Mouse (Mus musculus) CH12.LX (cell line): Measurements from ENCODE around the gene Fxyd3. TPM values are rescaled to one million over a fixed set of nuclear protein-coding genes. Genes with fewer than 3 reads are reported as not detected.

ENCODE experiments used
- DNase-seq: peaks from one replicate; pipeline ENCODE4 v3.0.0-alpha.2; 2013; ENCODE audit errors: extremely low read depth
- H3K27ac ChIP-seq: 2 replicates; pipeline ENCODE4 v1.5.1; 2012; ENCODE audit warnings: low read depth, mild to moderate bottlenecking, control low read depth, moderate library complexity; ENCODE audit not compliant: insufficient read depth
- H3K27me3 ChIP-seq: replicated peaks from 2 replicates; pipeline ENCODE3; 2012; ENCODE audit warnings: inconsistent platforms
- H3K36me3 ChIP-seq, 2 experiments: replicated peaks in 1 of 2; 2 replicates each; pipeline versions ENCODE3 to v1.6.1; 2012; ENCODE audit warnings: inconsistent platforms in 1 of 2, low read length in 1 of 2, mild to moderate bottlenecking in 1 of 2, mixed read lengths in 1 of 2, moderate library complexity in 1 of 2; ENCODE audit not compliant: control insufficient read depth in 1 of 2, insufficient read depth in 1 of 2
- H3K4me1 ChIP-seq, 2 experiments: 2 replicates each; pipeline ENCODE4 v1.6.1; 2012; ENCODE audit warnings: inconsistent platforms in 1 of 2, moderate library complexity in 1 of 2; ENCODE audit not compliant: insufficient read depth in 2 of 2, control insufficient read depth in 1 of 2
- H3K4me2 ChIP-seq: 2 replicates; pipeline ENCODE4 v1.6.1; 2012; ENCODE audit warnings: low read depth, mild to moderate bottlenecking, control low read depth; ENCODE audit not compliant: poor library complexity, insufficient read depth, severe bottlenecking
- H3K4me3 ChIP-seq, 3 experiments: fragments of 150-350 bp in 1 of 3; sonication (generic) in 1 of 3; replicated peaks in 1 of 3; 2 replicates each; pipeline versions ENCODE3 to v1.5.1; 2011 to 2012; ENCODE audit warnings: low read depth in 2 of 3, low read length in 2 of 3, mild to moderate bottlenecking in 2 of 3, moderate library complexity in 2 of 3, control low read depth in 1 of 3, improper control_type of control experiment in 1 of 3, inconsistent platforms in 1 of 3, mixed read lengths in 1 of 3; ENCODE audit not compliant: poor library complexity in 1 of 3
- H3K79me2 ChIP-seq: replicated peaks from 2 replicates; pipeline ENCODE4 v1.6.1; 2012; ENCODE audit warnings: mild to moderate bottlenecking, moderate library complexity; ENCODE audit not compliant: control insufficient read depth, poor library complexity, insufficient read depth, severe bottlenecking; ENCODE audit errors: extremely low read depth
- H3K9ac ChIP-seq: 2 replicates; pipeline ENCODE4 v1.6.1; 2012; ENCODE audit warnings: low read depth, mild to moderate bottlenecking, control low read depth, moderate library complexity; ENCODE audit not compliant: insufficient read depth
- H3K9me3 ChIP-seq: replicated peaks from 2 replicates; pipeline ENCODE3; 2012; ENCODE audit warnings: low read length, inconsistent platforms, mixed read lengths
- CHD1 ChIP-seq: IDR thresholded peaks from 2 replicates; pipeline ENCODE4 v1.6.1; 2012; ENCODE audit warnings: low read depth, low read length, improper control_type of control experiment, inconsistent platforms
- CHD2 ChIP-seq: IDR thresholded peaks from 2 replicates; pipeline ENCODE4 v1.6.1; 2011; ENCODE audit warnings: low read length, improper control_type of control experiment
- CTCF ChIP-seq, 2 experiments: IDR thresholded peaks in 1 of 2; conservative IDR thresholded peaks in 1 of 2; 2 replicates each; pipeline ENCODE4 v1.5.1; 2011 to 2012; ENCODE audit warnings: low read depth in 2 of 2, low read length in 2 of 2, improper control_type of control experiment in 1 of 2, inconsistent platforms in 1 of 2, mild to moderate bottlenecking in 1 of 2, moderate library complexity in 1 of 2
- E2F4 ChIP-seq: IDR thresholded peaks from 2 replicates; pipeline ENCODE4 v1.6.1; 2011; ENCODE audit warnings: low read depth, low read length, improper control_type of control experiment; ENCODE audit not compliant: insufficient replicate concordance
- ELF1 ChIP-seq: IDR thresholded peaks from 2 replicates; pipeline ENCODE4 v1.6.1; 2014; ENCODE audit warnings: low read depth, mild to moderate bottlenecking, inconsistent platforms, low read length, improper control_type of control experiment
- ETS1 ChIP-seq: conservative IDR thresholded peaks from 2 replicates; pipeline ENCODE4 v1.6.1; 2012; ENCODE audit warnings: low read depth, mild to moderate bottlenecking, inconsistent platforms, low read length, improper control_type of control experiment, moderate library complexity
- GABPA ChIP-seq: IDR thresholded peaks from 2 replicates; pipeline ENCODE4 v1.6.1; 2012; ENCODE audit warnings: low read depth, low read length, improper control_type of control experiment, inconsistent platforms; ENCODE audit not compliant: insufficient replicate concordance
- HCFC1 ChIP-seq: IDR thresholded peaks from 2 replicates; pipeline ENCODE4 v1.6.1; 2012; ENCODE audit warnings: low read depth, mild to moderate bottlenecking, inconsistent platforms, low read length, improper control_type of control experiment
- IRF4 ChIP-seq: IDR thresholded peaks from 2 replicates; pipeline ENCODE4 v1.6.1; 2014; ENCODE audit warnings: low read depth, mild to moderate bottlenecking, inconsistent platforms, low read length, improper control_type of control experiment
- JUN ChIP-seq: IDR thresholded peaks from 2 replicates; pipeline ENCODE4 v1.6.1; 2011; ENCODE audit warnings: low read depth, mild to moderate bottlenecking, low read length, improper control_type of control experiment, moderate library complexity; ENCODE audit not compliant: insufficient read depth
- KAT2A ChIP-seq: IDR thresholded peaks from 2 replicates; pipeline ENCODE4 v1.6.1; 2012; ENCODE audit warnings: low read length, improper control_type of control experiment, inconsistent platforms; ENCODE audit not compliant: insufficient replicate concordance
- MAFK ChIP-seq: IDR thresholded peaks from 2 replicates; pipeline ENCODE4 v1.6.1; 2011; ENCODE audit warnings: low read length, improper control_type of control experiment; ENCODE audit not compliant: insufficient replicate concordance
- MEF2A ChIP-seq: IDR thresholded peaks from 2 replicates; pipeline ENCODE4 v1.6.1; 2014; ENCODE audit warnings: low read depth, mild to moderate bottlenecking, inconsistent platforms, low read length, improper control_type of control experiment, borderline replicate concordance
- MXI1 ChIP-seq: IDR thresholded peaks from 2 replicates; pipeline ENCODE4 v1.6.1; 2011; ENCODE audit warnings: mild to moderate bottlenecking, low read depth, low read length, improper control_type of control experiment
- MYC ChIP-seq: IDR thresholded peaks from 2 replicates; pipeline ENCODE4 v1.6.1; 2011; ENCODE audit warnings: low read depth, mild to moderate bottlenecking, improper control_type of control experiment, low read length
- NELFE ChIP-seq: IDR thresholded peaks from 2 replicates; pipeline ENCODE4 v1.6.1; 2011; ENCODE audit warnings: low read depth, low read length, improper control_type of control experiment
- NRF1 ChIP-seq: IDR thresholded peaks from 2 replicates; pipeline ENCODE4 v1.6.1; 2014; ENCODE audit warnings: low read depth, mild to moderate bottlenecking, inconsistent platforms, low read length, improper control_type of control experiment, moderate library complexity
- POLR2AphosphoS2 ChIP-seq: IDR thresholded peaks from 2 replicates; pipeline ENCODE4 v1.6.1; 2011; ENCODE audit warnings: low read depth, low read length, improper control_type of control experiment
- RAD21 ChIP-seq: IDR thresholded peaks from 2 replicates; pipeline ENCODE4 v1.6.1; 2011; ENCODE audit warnings: low read depth, mild to moderate bottlenecking, low read length, improper control_type of control experiment, moderate library complexity
- RCOR1 ChIP-seq: conservative IDR thresholded peaks from 2 replicates; pipeline ENCODE4 v1.6.1; 2012; ENCODE audit warnings: low read depth, mild to moderate bottlenecking, inconsistent platforms, low read length, improper control_type of control experiment
- TCF12 ChIP-seq: IDR thresholded peaks from 2 replicates; pipeline ENCODE4 v1.6.1; 2014; ENCODE audit warnings: low read depth, mild to moderate bottlenecking, inconsistent platforms, low read length, improper control_type of control experiment
- UBTF ChIP-seq: IDR thresholded peaks from 2 replicates; pipeline ENCODE4 v1.6.1; 2012; ENCODE audit warnings: low read depth, mild to moderate bottlenecking, inconsistent platforms, low read length, improper control_type of control experiment, moderate library complexity
- USF1 ChIP-seq: IDR thresholded peaks from 2 replicates; pipeline ENCODE4 v1.6.1; 2014; ENCODE audit warnings: low read depth, mild to moderate bottlenecking, inconsistent platforms, low read length, improper control_type of control experiment
- USF2 ChIP-seq: conservative IDR thresholded peaks from 2 replicates; pipeline ENCODE4 v1.6.1; 2011; ENCODE audit warnings: low read depth, low read length, improper control_type of control experiment
- ZKSCAN1 ChIP-seq: IDR thresholded peaks from 2 replicates; pipeline ENCODE4 v1.6.1; 2012; ENCODE audit warnings: low read depth, inconsistent platforms, low read length, improper control_type of control experiment, borderline replicate concordance
- ZNF384 ChIP-seq: IDR thresholded peaks from 2 replicates; pipeline ENCODE4 v1.6.1; 2012; ENCODE audit warnings: low read depth, low read length, improper control_type of control experiment, inconsistent platforms
- dilution Hi-C: fragments of 300-500 bp; cut with MboI; formaldehyde crosslinking; loops from 2 replicates; pipeline ENCODE4 v1.14.3; 2020; ENCODE audit warnings: low sequenced_read_pairs; ENCODE audit not compliant: extremely low pct_unique_long_range_greater_than_20kb, extremely low pct_ligation_motif_present
- in situ Hi-C: fragments of 300-500 bp; cut with MboI; formaldehyde crosslinking; loops from 3 replicates; pipeline ENCODE4 v1.14.3; 2019; ENCODE audit warnings: low sequenced_read_pairs, low pct_ligation_motif_present, low pct_unique_long_range_greater_than_20kb, mixed read lengths
- polyA plus RNA-seq: library from polyadenylated mRNA; unstranded; fragments of >175 nt; gene quantifications from 2 replicates; pipeline ENCODE4 v1.2.1, GENCODE M21; 2012; ENCODE audit warnings: low read depth; ENCODE audit not compliant: insufficient read length
- total RNA-seq, 2 experiments: library from RNA; depleted of rRNA; stranded (reverse); fragments of 300-350 nt in 1 of 2; fragments of >200 nt in 1 of 2; gene quantifications; 2 replicates each; pipeline ENCODE4 v1.2.3; 2012 to 2014

Gene Fxyd3
- total and polyA plus RNA-seq, 3 experiments, result not detected

DNA sequence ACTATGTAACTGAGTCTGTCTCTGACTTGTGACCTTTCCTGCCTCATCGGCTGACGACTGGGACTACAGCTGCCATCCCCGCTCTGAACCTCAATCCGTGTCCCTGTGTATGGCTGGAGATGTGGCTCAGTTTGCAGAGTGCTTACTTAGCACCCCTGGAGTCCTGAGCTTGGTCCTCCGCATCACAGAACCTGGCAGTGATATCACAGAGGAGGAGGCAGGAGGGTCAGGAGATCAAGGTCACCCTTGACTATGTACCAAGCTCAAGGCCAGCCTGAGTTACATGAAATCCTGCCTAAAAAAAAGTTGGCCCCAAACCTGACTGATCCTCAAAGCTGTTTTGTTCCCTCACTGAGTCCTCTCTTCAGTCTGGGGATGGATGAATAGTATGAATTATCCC lies 18.8 kb downstream of the Fxyd3 start:
- in situ Hi-C loops (no loop called here), dilution Hi-C loops (no loop called here)
- no peak overlapping the region for H3K27ac ChIP-seq
- no peaks in the 10 kb centered on the region for H3K36me3 ChIP-seq
- peaks cover 41% of the 10 kb centered on the region for H3K27me3 ChIP-seq
- no peak overlapping the region for H3K4me3 ChIP-seq
- no peak overlapping the region for H3K9ac ChIP-seq
- H3K4me2 ChIP-seq, result no peak overlapping the region
- no peaks in the 10 kb centered on the region for H3K9me3 ChIP-seq
- TF ChIP-seq CTCF (conservative IDR thresholded peaks at IDR 0.05 in 1 of 2, IDR thresholded peaks at IDR 0.05 in 1 of 2; ENCODE audit: low read depth in 2 of 2, low read length in 2 of 2) (no peak), IRF4 (no peak), CHD1 (no peak), ETS1 (no peak), ELF1 (no peak), RAD21 (no peak), ZNF384 (no peak), KAT2A (no peak), POLR2AphosphoS2 (no peak), MXI1 (no peak), HCFC1 (no peak), NELFE (no peak), USF2 (no peak), ZKSCAN1 (no peak), NRF1 (no peak), JUN (no peak), MEF2A (no peak), RCOR1 (no peak)
- peaks cover 5 to 8% of the 10 kb centered on the region in 2 experiments; a peak in 3 of 4 replicates for H3K4me1 ChIP-seq
- no peaks in the 10 kb centered on the region for H3K79me2 ChIP-seq
- DNase-seq, result no peak

DNA sequence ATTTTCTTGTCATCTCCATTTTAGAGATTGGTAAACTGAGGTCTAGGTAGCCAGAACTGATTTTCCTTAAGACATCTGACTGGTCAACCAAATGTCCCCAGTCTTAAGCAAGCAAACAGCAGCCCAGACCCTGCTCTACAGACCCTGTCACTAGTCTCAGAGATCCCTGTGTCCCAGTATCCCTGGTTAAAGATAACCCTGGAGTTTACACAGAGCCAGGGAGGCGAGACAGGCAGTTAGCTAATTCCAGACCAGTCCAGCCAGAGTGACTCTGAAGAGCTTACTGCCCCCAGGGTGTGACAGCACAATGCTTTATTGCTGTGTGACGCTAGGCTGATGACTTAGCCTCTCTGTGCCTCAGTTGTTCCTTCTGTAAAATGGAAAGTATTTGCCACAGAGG lies 19.4 kb downstream of the Fxyd3 start, which contains the start of gene Fxyd1:
Gene Fxyd1 (minus strand): TSS at position 129 of the 400 bp plus-strand sequence.
- Histone ChIP-seq H3K27me3 (peaks cover 46% of the 10 kb centered on the region), H3K36me3 (no peaks in the 10 kb centered on the region), H3K4me3 (no peak within 1 kb of the TSS), H3K27ac (no peak within 1 kb of the TSS), H3K9ac (no peak within 1 kb of the TSS), H3K4me2 (no peak within 1 kb of the TSS), H3K4me1 (peaks cover 11 to 15% of the 10 kb centered on the region in 2 experiments), H3K9me3 (no peaks in the 10 kb centered on the region), H3K79me2 (no peaks in the 10 kb centered on the region)
- dilution Hi-C loops (no loop called here), in situ Hi-C loops (no loop called here)
- no peak for DNase-seq
- TF ChIP-seq USF1, result no peak
- TF ChIP-seq RAD21, result no peak
- no peak for TF ChIP-seq MYC
- TF ChIP-seq JUN, result no peak
- TF ChIP-seq TCF12, result no peak
- no peak for TF ChIP-seq NELFE
- TF ChIP-seq CHD1, result no peak
- TF ChIP-seq RCOR1, result no peak
- no peak for TF ChIP-seq UBTF
- TF ChIP-seq MAFK, result no peak
- no peak for TF ChIP-seq E2F4
- TF ChIP-seq MEF2A, result no peak
- no peak for TF ChIP-seq GABPA
- TF ChIP-seq CHD2, result no peak
